Mouse (Mus musculus): ENCODE results near the gene Sash1.

DNA sequence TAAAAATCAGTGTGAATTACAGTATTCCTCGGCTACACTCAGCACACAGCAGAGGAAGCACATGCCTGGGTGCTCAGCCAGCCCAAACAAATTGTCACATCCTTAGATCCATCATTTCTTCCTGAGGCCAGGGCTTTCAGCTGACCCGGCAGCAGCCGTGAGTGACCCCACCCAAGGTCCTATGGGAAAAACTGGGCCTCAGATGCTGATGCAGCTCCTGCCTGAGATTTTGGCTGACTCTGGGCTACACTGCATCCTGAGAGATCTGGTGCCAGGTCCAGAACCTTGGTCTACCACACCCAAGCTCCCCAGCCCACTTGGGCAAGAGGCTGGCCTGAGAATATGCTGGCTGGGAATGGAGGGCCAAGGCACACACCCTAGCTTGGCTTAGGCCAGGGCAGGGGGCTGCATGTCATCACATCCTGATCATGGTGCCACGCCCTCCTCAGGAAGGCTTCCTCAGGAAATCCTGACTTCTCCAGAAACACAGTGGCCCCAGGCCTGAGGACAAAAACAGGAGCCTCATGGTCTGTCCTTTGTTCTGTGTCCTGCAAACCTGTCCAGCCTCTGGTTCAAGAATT lies 19.7 kb downstream of the Sash1 start:
- no peak for TF ChIP-seq CTCF (IDR thresholded peaks at IDR 0.05; ENCODE audit: borderline replicate concordance, control insufficient read depth, extremely low read depth, insufficient read depth, low read length, poor library complexity)
- no peak for TF ChIP-seq POLR2A (IDR thresholded peaks at IDR 0.05; ENCODE audit: control insufficient read depth, extremely low read depth, insufficient read depth, low read length, poor library complexity)
